Mouse (Mus musculus): ENCODE results near the gene Tbp. TPM values are rescaled to one million over a fixed set of nuclear protein-coding genes. Genes with fewer than 3 reads are reported as not detected.

Tbp gene
- polyA plus RNA-seq, 1 experiment: 35.1 TPM

- Histone ChIP-seq H3K4me1 (ENCODE audit: control insufficient read depth, insufficient read depth, low read length) (peaks cover 7% of the 10 kb centered on the region; the same call in 1 of the 2 replicates), H3K4me3 (replicated peaks; ENCODE audit: extremely low read depth, low read depth, low read length) (no peak overlapping the region)
- WGBS: 42% methylated on average over 7 of the region's 7 CpGs
- no peak for DNase-seq
- no peak for TF ChIP-seq POLR2A (IDR thresholded peaks at IDR 0.05; ENCODE audit: borderline replicate concordance, extremely low read depth, low read depth, low read length)
Observed at GRCm38 (mm10) chr17:15498753-15499113, 955 bp upstream of the Tbp start.

DNA sequence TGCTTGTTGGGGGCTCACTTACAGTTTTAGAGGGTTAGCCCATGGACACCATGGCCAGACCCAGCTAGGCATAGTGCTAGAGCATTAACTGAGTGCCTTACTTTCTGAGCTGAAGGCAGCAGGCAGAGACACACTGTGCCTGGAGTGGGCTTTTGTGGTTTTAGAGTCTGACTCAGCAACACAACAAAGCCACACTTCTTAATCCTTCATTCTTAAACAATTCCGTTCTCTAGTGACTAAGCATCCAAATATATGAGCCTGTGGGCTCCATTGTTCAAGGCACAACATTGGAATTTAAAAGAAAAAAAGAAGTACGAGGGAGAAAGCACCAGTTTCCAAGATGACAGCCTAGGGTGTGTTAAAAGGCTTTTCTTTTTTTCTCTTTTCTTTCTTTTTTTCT, 11.0 kb downstream of the Tbp start:
- DNase-seq: no peak
- H3K4me3 ChIP-seq (replicated peaks; ENCODE audit: extremely low read depth, low read depth, low read length): no peak overlapping the region
- no peaks in the 10 kb centered on the region for H3K4me1 ChIP-seq (ENCODE audit: control insufficient read depth, insufficient read depth, low read length)
- TF ChIP-seq POLR2A (IDR thresholded peaks at IDR 0.05; ENCODE audit: borderline replicate concordance, extremely low read depth, low read depth, low read length) (no peak), CTCF (IDR thresholded peaks at IDR 0.05; ENCODE audit: insufficient read depth, low read length) (no peak)
- WGBS: 85% methylated on average over 2 of the region's 2 CpGs

GRCm38 (mm10) chr17:15517776-15518175, 18.1 kb downstream of the Tbp start:
- WGBS: 58% methylated on average over 5 of the region's 5 CpGs
- TF ChIP-seq POLR2A (IDR thresholded peaks at IDR 0.05; ENCODE audit: borderline replicate concordance, extremely low read depth, low read depth, low read length) (no peak), CTCF (IDR thresholded peaks at IDR 0.05; ENCODE audit: insufficient read depth, low read length) (no peak)
- DNase-seq: no peak
- no peak overlapping the region for H3K4me3 ChIP-seq (replicated peaks; ENCODE audit: extremely low read depth, low read depth, low read length)
- no peaks in the 10 kb centered on the region for H3K4me1 ChIP-seq (ENCODE audit: control insufficient read depth, insufficient read depth, low read length)

GRCm38 (mm10) chr17:15518186-15518585, 18.5 kb downstream of the Tbp start:
- WGBS: 94% methylated on average over 5 of the region's 5 CpGs
- no peaks in the 10 kb centered on the region for H3K4me1 ChIP-seq (ENCODE audit: control insufficient read depth, insufficient read depth, low read length)
- no peak for DNase-seq
- no peak for TF ChIP-seq CTCF (IDR thresholded peaks at IDR 0.05; ENCODE audit: insufficient read depth, low read length)
- no peak for TF ChIP-seq POLR2A (IDR thresholded peaks at IDR 0.05; ENCODE audit: borderline replicate concordance, extremely low read depth, low read depth, low read length)
- no peak overlapping the region for H3K4me3 ChIP-seq (replicated peaks; ENCODE audit: extremely low read depth, low read depth, low read length)

GRCm38 (mm10) chr17:15518766-15519165, 19.1 kb downstream of the Tbp start:
- WGBS: 92% methylated on average over 1 of the region's 1 CpGs
- Histone ChIP-seq H3K4me1 (ENCODE audit: control insufficient read depth, insufficient read depth, low read length) (no peaks in the 10 kb centered on the region), H3K4me3 (replicated peaks; ENCODE audit: extremely low read depth, low read depth, low read length) (no peak overlapping the region)
- TF ChIP-seq CTCF (IDR thresholded peaks at IDR 0.05; ENCODE audit: insufficient read depth, low read length): no peak
- no peak for TF ChIP-seq POLR2A (IDR thresholded peaks at IDR 0.05; ENCODE audit: borderline replicate concordance, extremely low read depth, low read depth, low read length)
- DNase-seq: no peak

GRCm38 (mm10) chr17:15526304-15526703, 26.6 kb downstream of the Tbp start:
- TF ChIP-seq CTCF (IDR thresholded peaks at IDR 0.05; ENCODE audit: insufficient read depth, low read length): no peak
- TF ChIP-seq POLR2A (IDR thresholded peaks at IDR 0.05; ENCODE audit: borderline replicate concordance, extremely low read depth, low read depth, low read length): no peak
- 21% methylated on average over 10 of the region's 10 CpGs for WGBS

DNA sequence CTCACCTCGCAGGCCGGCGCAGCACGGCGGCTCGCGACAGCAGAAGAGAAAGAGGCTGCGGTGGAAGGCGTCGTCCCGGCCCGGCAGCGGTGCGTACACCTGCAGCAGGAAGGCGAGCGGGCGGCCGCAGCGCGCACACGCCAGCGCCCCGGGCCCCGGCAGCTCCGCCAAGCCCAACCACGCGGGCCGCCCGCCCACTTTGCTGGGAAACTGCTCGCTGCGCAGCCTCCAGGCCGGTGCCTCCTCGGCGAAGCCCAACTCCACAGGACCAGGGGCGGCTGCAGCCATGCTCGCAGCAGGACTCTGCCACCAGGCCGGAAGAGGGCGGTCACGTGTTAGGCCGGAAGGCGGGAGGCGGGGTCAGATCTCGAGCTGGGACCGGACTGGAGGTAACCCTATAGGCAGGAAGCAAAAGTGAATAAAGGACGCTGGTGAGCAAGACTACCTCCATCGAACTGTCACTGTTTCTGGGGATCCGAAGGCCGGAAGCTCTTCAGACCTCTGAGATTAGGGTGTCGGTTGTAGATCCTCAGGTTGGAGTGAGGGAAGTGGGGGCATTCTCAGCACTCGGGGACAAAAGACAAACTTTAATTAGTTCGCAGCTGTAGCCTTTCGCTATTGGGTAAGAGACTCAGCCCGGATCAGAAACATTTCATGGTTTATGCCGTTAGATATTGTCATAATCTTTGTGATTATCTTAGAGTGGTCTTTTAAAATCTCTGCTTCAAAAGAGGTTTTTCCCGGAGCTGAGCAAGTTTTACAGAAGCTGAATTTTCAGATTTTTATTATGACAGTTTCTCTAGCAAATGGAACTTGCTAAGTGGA, 27.5 kb downstream of the Tbp start, which contains the start of gene Pdcd2:
Pdcd2 (minus strand) TSS at position 316 of the 825 bp plus-strand sequence.
- H3K4me3 ChIP-seq (replicated peaks; ENCODE audit: extremely low read depth, low read depth, low read length): peak within 1 kb of the TSS; percentile 92

More at GRCm38 (mm10) chr17:15526304-15526703, 26.6 kb downstream of the Tbp start:
- Histone ChIP-seq H3K4me3 (replicated peaks; ENCODE audit: extremely low read depth, low read depth, low read length) (no peak overlapping the region), H3K4me1 (ENCODE audit: control insufficient read depth, insufficient read depth, low read length) (peaks cover 5% of the 10 kb centered on the region; the same call in 1 of the 2 replicates)
- no peak for DNase-seq

DNA sequence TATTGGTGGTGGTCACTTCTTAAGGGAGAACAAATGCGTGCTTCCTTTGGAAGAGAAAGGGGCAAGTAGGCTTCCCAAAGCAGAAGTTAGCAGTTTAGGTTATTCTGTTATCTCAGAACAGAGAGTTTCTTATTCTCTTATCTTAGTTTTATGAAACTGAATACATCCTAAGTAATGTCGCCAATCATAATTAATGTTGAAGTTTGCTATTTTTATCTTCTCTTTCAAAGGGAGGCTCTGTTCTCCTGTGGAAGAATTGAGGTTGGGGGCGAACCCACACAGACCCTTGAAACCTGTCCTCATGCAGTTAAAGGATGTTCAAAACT, 28.1 kb downstream of the Tbp start:
- peaks cover 5% of the 10 kb centered on the region; the same call in 1 of the 2 replicates for H3K4me1 ChIP-seq (ENCODE audit: control insufficient read depth, insufficient read depth, low read length)
- TF ChIP-seq POLR2A (IDR thresholded peaks at IDR 0.05; ENCODE audit: borderline replicate concordance, extremely low read depth, low read depth, low read length) (no peak), CTCF (IDR thresholded peaks at IDR 0.05; ENCODE audit: insufficient read depth, low read length) (no peak)
- DNase-seq: no peak
- peak overlapping the region; percentile 92 for H3K4me3 ChIP-seq (replicated peaks; ENCODE audit: extremely low read depth, low read depth, low read length)
- WGBS: 35% methylated on average over 3 of the region's 3 CpGs

More for the DNA sequence above, 27.5 kb downstream of the Tbp start, which contains the start of gene Pdcd2:
- peaks cover 5% of the 10 kb centered on the region; the same call in 1 of the 2 replicates for H3K4me1 ChIP-seq (ENCODE audit: control insufficient read depth, insufficient read depth, low read length)
- peak; percentile 93 for DNase-seq
- WGBS: under 1% methylated on average over 55 of the region's 55 CpGs
- TF ChIP-seq CTCF (IDR thresholded peaks at IDR 0.05; ENCODE audit: insufficient read depth, low read length) (no peak), POLR2A (IDR thresholded peaks at IDR 0.05; ENCODE audit: borderline replicate concordance, extremely low read depth, low read depth, low read length) (peak; percentile 76; the same call in 1 of the 2 replicates)

DNA sequence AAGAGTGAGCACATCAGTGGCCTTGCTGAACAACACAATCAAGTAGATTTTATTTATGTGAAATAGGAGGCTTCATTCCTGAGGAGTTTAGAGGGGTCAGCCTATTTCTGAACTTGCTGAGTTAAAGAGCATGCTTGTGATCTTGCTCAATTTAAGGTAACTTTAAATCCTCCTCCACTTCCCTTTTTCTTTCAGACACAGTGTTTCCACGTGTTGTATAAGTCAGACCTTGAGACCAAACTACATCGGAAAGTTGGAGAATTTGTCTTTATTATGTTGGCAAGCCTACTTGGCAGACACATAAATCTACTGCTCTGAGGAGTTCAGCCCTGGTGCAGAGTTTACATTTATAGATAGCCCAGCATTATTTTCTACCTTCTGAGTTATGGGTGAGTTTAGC, 29.2 kb downstream of the Tbp start:
- H3K4me1 ChIP-seq (ENCODE audit: control insufficient read depth, insufficient read depth, low read length): peaks cover 5% of the 10 kb centered on the region; the same call in 1 of the 2 replicates
- DNase-seq: no peak
- TF ChIP-seq POLR2A (IDR thresholded peaks at IDR 0.05; ENCODE audit: borderline replicate concordance, extremely low read depth, low read depth, low read length) (no peak), CTCF (IDR thresholded peaks at IDR 0.05; ENCODE audit: insufficient read depth, low read length) (no peak)
- no peak overlapping the region for H3K4me3 ChIP-seq (replicated peaks; ENCODE audit: extremely low read depth, low read depth, low read length)
- 75% methylated on average over 2 of the region's 2 CpGs for WGBS

DNA sequence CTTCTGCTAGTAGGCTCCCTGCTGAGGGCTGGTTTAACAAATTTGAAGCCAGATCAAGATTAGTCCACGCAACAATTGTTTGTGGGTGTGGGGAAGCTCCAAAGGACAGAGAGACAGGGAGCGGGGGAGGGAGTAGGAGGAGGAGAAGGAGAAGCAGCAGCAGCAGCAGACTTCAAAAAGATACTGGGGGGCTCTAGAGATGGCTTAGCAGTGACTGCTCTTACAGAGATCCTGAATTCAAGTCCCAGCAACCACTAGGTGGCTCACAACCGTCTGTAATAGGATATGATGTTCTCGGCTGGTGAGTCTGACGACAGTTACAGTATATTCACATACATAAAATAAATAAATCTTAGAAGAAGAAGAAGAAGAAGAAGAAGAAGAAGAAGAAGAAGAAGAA, 30.5 kb downstream of the Tbp start:
- H3K4me1 ChIP-seq (ENCODE audit: control insufficient read depth, insufficient read depth, low read length): peaks cover 5% of the 10 kb centered on the region; the same call in 1 of the 2 replicates
- no peak overlapping the region for H3K4me3 ChIP-seq (replicated peaks; ENCODE audit: extremely low read depth, low read depth, low read length)
- DNase-seq: no peak
- TF ChIP-seq CTCF (IDR thresholded peaks at IDR 0.05; ENCODE audit: insufficient read depth, low read length) (no peak), POLR2A (IDR thresholded peaks at IDR 0.05; ENCODE audit: borderline replicate concordance, extremely low read depth, low read depth, low read length) (no peak)
- WGBS: 18% methylated on average over 5 of the region's 5 CpGs
